Mouse (Mus musculus) liver, embryonic 14.5 days (tissue): ENCODE measurements around the gene Adgra1.

ENCODE experiments used
- CTCF ChIP-seq: IDR thresholded peaks from 2 replicates; pipeline ENCODE4 v1.5.1; 2016; ENCODE audit warnings: antibody characterized with exemption, low read depth, control low read depth
- EP300 ChIP-seq: IDR thresholded peaks from 2 replicates; pipeline ENCODE4 v1.6.1; 2016; ENCODE audit warnings: antibody characterized with exemption, low read depth

DNA sequence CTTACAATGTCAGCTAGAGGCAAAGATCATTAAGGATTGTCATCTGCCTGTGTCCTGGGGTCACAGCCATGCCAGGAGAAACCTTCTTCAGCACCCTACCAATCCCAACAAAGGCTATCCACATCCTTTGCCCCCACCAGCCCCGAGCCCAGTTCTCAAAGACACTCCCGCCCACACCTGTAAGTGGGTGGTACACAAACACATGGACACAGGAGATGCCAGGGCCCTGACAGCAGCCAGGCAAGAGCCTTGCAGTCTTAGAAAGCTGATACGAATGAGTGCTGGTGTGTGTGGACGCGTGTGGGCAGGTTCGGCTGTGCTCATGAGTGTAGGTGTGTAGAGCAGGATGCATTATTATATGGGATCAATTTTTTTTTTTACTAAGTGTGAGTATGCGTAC is 66.5 kb downstream of the Adgra1 start:
- TF ChIP-seq CTCF = no peak
- no peak for TF ChIP-seq EP300
